Mouse (Mus musculus) lung, postnatal 0 days (tissue): ENCODE data around the gene Acvr2b. TPM values are rescaled to one million over a fixed set of nuclear protein-coding genes. Genes with fewer than 3 reads are reported as not detected.

ENCODE experiments used
- ATAC-seq: fragments of 200-750 bp; cut with Nextera tagmentation; 2 replicates; pipeline ENCODE4 v1.8.0; 2017; ENCODE audit warnings: moderate library complexity
- DNase-seq: peaks from one replicate; pipeline ENCODE4 v3.0.0-alpha.2; 2016; ENCODE audit warnings: low spot score
- H3K27ac ChIP-seq: fragments of 300-500 bp; sonication (generic); 2 replicates; pipeline ENCODE4 v1.5.1; 2014; ENCODE audit warnings: antibody characterized with exemption, mild to moderate bottlenecking, low read length, mixed read lengths
- H3K27me3 ChIP-seq: fragments of 300-500 bp; sonication (generic); replicated peaks from 2 replicates; pipeline ENCODE4 v1.6.1; 2014; ENCODE audit warnings: low read length, mixed read lengths; ENCODE audit not compliant: insufficient read depth
- H3K36me3 ChIP-seq: fragments of 300-500 bp; sonication (generic); 2 replicates; pipeline ENCODE4 v1.6.1; 2014; ENCODE audit warnings: low read length, mixed read lengths; ENCODE audit not compliant: insufficient read depth
- H3K4me1 ChIP-seq: fragments of 300-500 bp; sonication (generic); 2 replicates; pipeline ENCODE4 v1.6.1; 2014; ENCODE audit warnings: antibody characterized with exemption, low read depth, low read length, mixed read lengths; ENCODE audit not compliant: insufficient read depth
- H3K4me2 ChIP-seq: fragments of 300-500 bp; sonication (generic); replicated peaks from 2 replicates; pipeline ENCODE4 v1.6.1; 2014; ENCODE audit warnings: low read depth, mild to moderate bottlenecking, low read length, moderate library complexity, mixed read lengths
- H3K4me3 ChIP-seq: fragments of 300-500 bp; sonication (generic); 2 replicates; pipeline ENCODE4 v1.5.1; 2014; ENCODE audit warnings: low read depth, low read length
- H3K9ac ChIP-seq: fragments of 300-500 bp; sonication (generic); replicated peaks from 2 replicates; pipeline ENCODE4 v1.6.1; 2014; ENCODE audit warnings: low read depth, mild to moderate bottlenecking
- H3K9me3 ChIP-seq: fragments of 300-500 bp; sonication (generic); 2 replicates; pipeline ENCODE4 v1.6.1; 2016; ENCODE audit warnings: low read length, mixed read lengths
- CTCF ChIP-seq: IDR thresholded peaks from 2 replicates; pipeline ENCODE4 v1.5.1; 2016; ENCODE audit warnings: antibody characterized with exemption, mild to moderate bottlenecking
- EP300 ChIP-seq: IDR thresholded peaks from 2 replicates; pipeline ENCODE4 v1.6.1; 2016; ENCODE audit warnings: antibody characterized with exemption, mild to moderate bottlenecking, control low read depth
- WGBS: fragments of 180-500 bp; shearing (Covaris S2); extraction: QIAGEN DNeasy Blood & Tissue Kit; methylation state at CpG from one replicate; pipeline ENCODE4 v1.1.7; 2014; 5-methylcytosine and 5-hydroxymethylcytosine counted together
- polyA plus RNA-seq: library from polyadenylated mRNA; unstranded; fragments of >200 nt; fragmentation: Nextera tagmentation; extraction: Ambion mirVana; gene quantifications from 2 replicates; pipeline ENCODE4 v1.2.1, GENCODE M21; 2015

The Acvr2b gene
- polyA plus RNA-seq, 1 experiment from 2014 or later: 15.6 TPM

- WGBS: 79% methylated on average over 4 of the region's 4 CpGs
- Histone ChIP-seq H3K36me3 (no peaks in the 10 kb centered on the region), H3K9ac (no peak overlapping the region), H3K9me3 (no peaks in the 10 kb centered on the region), H3K27me3 (no peaks in the 10 kb centered on the region), H3K4me1 (no peaks in the 10 kb centered on the region), H3K4me3 (no peak overlapping the region), H3K27ac (no peak overlapping the region), H3K4me2 (no peak overlapping the region)
- ATAC-seq (no peak), DNase-seq (no peak)
- TF ChIP-seq EP300: no peak
- TF ChIP-seq CTCF: no peak
Measured at GRCm38 (mm10) chr9:119481612-119482011, 79.7 kb downstream of the Acvr2b start.

- no peak overlapping the region for H3K9ac ChIP-seq
- DNase-seq (no peak), ATAC-seq (peak; percentile 46)
- no peaks in the 10 kb centered on the region for H3K9me3 ChIP-seq
- no peak overlapping the region for H3K4me3 ChIP-seq
- H3K27ac ChIP-seq: no peak overlapping the region
- TF ChIP-seq EP300 (no peak), CTCF (no peak)
- 46% methylated on average over 23 of the region's 23 CpGs for WGBS
- no peaks in the 10 kb centered on the region for H3K27me3 ChIP-seq
- no peaks in the 10 kb centered on the region for H3K36me3 ChIP-seq
- H3K4me2 ChIP-seq: no peak overlapping the region
- no peaks in the 10 kb centered on the region for H3K4me1 ChIP-seq
Measured at GRCm38 (mm10) chr9:119483554-119484353, 81.8 kb downstream of the Acvr2b start.

- Histone ChIP-seq H3K27ac (no peak overlapping the region), H3K4me1 (no peaks in the 10 kb centered on the region), H3K9me3 (no peaks in the 10 kb centered on the region), H3K27me3 (no peaks in the 10 kb centered on the region), H3K36me3 (no peaks in the 10 kb centered on the region), H3K9ac (no peak overlapping the region), H3K4me2 (no peak overlapping the region), H3K4me3 (no peak overlapping the region)
- ATAC-seq: no peak
- 64% methylated on average over 9 of the region's 9 CpGs for WGBS
- no peak for TF ChIP-seq CTCF
- no peak for TF ChIP-seq EP300
- DNase-seq: no peak
Measured at GRCm38 (mm10) chr9:119484420-119484819, 82.5 kb downstream of the Acvr2b start.

Other genes with a start within 250 kb of the Acvr2b start
- 5.8 and 7.0 TPM in 2 replicates for gene Acaa1b, start 245.0 kb upstream of the Acvr2b start, polyA plus RNA-seq
- not detected in 2 replicates for gene Gm47289, start 243.0 kb upstream of the Acvr2b start, polyA plus RNA-seq
- gene Slc22a13, start 193.0 kb upstream of the Acvr2b start, polyA plus RNA-seq: not detected in 2 replicates
- 6.6 and 8.0 TPM in 2 replicates for gene Oxsr1, start 79.7 kb upstream of the Acvr2b start, polyA plus RNA-seq
- 114 and 128 TPM in 2 replicates for gene Acaa1a, start 62.4 kb upstream of the Acvr2b start, polyA plus RNA-seq
- gene Myd88, start 60.7 kb upstream of the Acvr2b start, polyA plus RNA-seq: 50.3 and 61.3 TPM in 2 replicates
- gene Xylb, start 44.7 kb upstream of the Acvr2b start, polyA plus RNA-seq: 2.0 and 2.2 TPM in 2 replicates
- 0.17 TPM in 1 of 2 replicates, not detected in the other for gene Slc22a14, start 36.6 kb upstream of the Acvr2b start, polyA plus RNA-seq
- 6.9 and 7.4 TPM in 2 replicates for gene Exog, start 42.8 kb downstream of the Acvr2b start, polyA plus RNA-seq
- 0.23 and 0.32 TPM in 2 replicates for gene Scn5a, start 176.9 kb downstream of the Acvr2b start, polyA plus RNA-seq